Mouse (Mus musculus): ENCODE data around the gene Bscl2. TPM values are rescaled to one million over a fixed set of nuclear protein-coding genes. Genes with fewer than 3 reads are reported as not detected.
"Not testable (repeated sequence)": the region's sequence is repeated elsewhere in the genome, so short reads cannot be mapped to it uniquely, and the experiment has no call there.

Gene Bscl2
- total RNA-seq, 1 experiment from 2014 or later, result 15.8 TPM

DNA sequence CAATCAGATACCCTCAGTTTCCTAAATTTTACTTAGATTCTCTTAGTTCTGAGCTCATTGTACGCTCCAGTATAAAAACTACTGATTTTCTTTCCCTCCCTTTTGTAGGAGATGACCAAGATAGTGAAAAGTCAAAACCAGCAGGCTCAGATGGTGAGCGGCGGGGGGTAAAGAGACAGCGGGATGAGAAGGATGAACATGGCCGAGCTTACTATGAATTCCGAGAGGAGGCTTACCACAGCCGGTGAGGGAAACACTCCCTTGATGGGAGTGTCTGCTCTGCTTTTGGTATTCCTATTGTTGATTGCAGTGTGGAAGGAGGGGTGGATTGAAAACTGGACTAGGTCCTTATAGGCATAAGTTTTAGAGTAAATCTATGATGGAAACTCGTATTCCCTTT is 14.6 kb upstream of the Bscl2 start:
- ATAC-seq (ENCODE audit: extremely low read depth, insufficient number of reproducible peaks, low FRiP score, poor library complexity, severe bottlenecking), result no peak

DNA sequence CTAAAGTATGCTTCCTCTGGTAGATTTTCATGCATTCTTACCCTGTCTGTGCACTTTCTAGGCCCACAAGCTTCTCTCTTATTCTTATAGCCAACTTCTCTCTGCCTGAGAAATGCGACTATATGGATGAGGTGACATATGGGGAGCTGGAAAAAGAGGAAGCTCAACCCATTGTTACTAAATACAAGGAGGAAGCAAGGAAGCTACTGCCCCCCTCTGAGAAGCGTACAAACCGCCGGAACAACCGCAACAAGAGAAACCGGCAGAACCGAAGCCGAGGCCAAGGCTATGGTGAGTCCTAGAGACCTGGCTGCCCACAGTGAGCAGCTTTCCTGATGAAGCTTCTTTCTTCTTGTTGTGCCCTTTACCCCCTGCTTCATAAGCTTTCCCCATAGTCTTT is 7.6 kb upstream of the Bscl2 start, which contains the start of gene AC129217.1:
Gene AC129217.1 (plus strand): TSS at position 114 of the 400 bp plus-strand sequence.
- peak; percentile 53; the same call in 1 of the 2 replicates for ATAC-seq (ENCODE audit: extremely low read depth, insufficient number of reproducible peaks, low FRiP score, poor library complexity, severe bottlenecking)

DNA sequence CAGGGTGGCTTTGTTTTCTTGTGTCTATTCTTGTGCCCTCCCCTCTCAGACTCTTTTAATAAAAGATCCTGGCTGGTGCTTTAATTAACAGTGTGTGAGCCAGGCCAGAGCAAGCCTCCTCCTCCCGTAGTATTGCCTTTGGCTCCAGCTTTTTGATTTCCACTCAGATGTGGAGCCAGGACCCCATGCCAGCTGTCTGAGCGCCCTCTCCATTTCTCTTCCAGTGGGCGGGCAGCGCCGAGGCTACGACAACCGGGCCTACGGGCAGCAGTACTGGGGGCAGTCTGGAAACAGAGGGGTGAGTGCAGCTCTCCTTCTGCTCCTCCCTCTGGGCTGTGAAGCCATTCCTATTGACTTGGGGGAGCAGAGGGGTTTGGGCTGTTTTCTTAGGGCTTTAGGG is 6.6 kb upstream of the Bscl2 start:
- ATAC-seq (ENCODE audit: extremely low read depth, insufficient number of reproducible peaks, low FRiP score, poor library complexity, severe bottlenecking), result no peak

DNA sequence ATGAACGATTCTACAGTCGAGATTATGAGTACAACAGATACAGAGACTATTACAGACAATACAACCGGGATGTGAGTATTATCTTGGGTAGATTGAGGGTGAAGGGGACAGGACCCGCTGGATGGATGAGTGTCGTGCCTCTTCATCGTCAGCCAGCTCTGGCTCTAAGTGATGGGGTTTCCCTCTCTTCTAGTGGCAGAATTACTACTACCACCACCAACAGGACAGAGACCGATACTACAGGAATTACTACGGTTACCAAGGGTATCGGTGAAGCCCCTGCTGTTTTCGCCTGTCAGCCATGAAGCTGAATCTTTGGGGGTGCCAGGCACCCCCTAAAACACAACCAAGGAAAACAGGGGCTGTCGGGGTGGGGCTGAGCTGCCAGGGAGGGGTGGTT is 6.0 kb upstream of the Bscl2 start:
- ATAC-seq (ENCODE audit: extremely low read depth, insufficient number of reproducible peaks, low FRiP score, poor library complexity, severe bottlenecking), result no peak

DNA sequence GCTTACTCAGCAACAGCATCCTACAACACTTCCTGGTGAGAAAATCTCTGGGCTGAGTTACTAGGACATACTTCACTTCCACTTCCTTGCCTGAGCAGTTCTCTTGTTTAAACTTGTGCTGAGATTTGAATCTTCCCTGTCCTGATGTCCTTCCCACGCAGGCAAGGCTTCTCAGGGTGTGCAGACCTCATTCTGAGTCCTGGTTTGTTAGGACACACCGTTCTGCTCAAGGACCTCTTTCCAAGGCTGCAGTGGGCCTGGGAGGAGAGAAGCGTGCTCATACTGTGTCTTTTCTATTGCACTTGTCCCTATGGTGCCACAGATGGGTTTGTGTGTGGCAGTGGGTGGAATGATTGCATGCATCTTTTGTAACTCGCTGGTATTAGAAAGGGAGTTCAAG is 4.3 kb upstream of the Bscl2 start:
- ATAC-seq (ENCODE audit: extremely low read depth, insufficient number of reproducible peaks, low FRiP score, poor library complexity, severe bottlenecking), result no peak

DNA sequence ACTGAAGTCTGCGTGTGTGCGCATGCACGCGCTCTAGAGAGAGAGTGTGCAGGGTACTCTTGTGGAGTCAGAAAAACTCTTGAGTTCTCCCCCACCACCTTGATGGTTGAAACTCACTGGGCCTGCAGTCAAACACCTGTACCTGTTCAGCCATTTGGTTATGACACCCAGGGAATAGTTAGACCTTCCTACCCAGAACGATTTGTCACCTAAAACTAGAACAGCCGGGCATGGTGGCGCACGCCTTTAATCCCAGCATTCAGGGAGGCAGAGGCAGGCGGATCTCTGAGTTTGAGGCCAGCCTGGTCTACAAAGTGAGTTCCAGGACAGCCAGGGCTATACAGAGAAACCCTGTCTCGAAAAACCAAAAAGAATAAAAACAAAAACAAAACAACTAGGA is 940 bp upstream of the Bscl2 start:
- not testable (repeated sequence) for ATAC-seq (ENCODE audit: extremely low read depth, insufficient number of reproducible peaks, low FRiP score, poor library complexity, severe bottlenecking)

DNA sequence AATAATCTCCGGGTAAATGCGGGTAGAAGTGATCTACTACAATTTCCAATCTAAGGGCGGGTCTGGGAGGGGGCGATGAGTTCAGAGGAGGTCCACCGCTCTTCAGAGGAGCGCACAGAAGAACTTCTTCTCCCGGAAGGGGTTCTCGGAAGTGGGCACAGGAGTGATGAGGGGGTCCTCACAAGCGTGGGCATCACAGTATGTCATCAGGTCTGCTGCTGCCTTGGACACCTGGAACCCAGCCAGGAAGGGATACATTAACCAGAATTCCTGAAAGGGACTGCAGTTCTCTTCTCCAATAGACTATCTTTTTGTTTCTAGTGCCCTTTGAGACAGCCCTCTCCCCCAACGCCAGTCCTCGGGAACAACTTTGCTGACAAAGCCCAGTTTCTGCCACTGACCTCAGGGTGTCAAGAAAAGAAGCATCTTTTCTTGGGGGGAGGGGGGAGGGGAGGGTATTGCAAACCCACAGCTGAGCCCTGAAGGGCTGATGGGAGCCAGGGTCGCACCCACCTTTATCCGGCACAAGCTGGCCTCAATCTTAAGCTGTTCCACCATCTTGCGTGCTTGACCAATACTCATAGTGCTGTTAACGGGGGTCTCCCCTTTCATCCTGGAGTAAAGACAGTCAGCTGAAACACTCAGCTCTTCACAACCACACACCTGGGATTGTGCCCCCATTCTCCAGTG is 919 bp downstream of the Bscl2 start:
- no peak for ATAC-seq (ENCODE audit: extremely low read depth, insufficient number of reproducible peaks, low FRiP score, poor library complexity, severe bottlenecking)

DNA sequence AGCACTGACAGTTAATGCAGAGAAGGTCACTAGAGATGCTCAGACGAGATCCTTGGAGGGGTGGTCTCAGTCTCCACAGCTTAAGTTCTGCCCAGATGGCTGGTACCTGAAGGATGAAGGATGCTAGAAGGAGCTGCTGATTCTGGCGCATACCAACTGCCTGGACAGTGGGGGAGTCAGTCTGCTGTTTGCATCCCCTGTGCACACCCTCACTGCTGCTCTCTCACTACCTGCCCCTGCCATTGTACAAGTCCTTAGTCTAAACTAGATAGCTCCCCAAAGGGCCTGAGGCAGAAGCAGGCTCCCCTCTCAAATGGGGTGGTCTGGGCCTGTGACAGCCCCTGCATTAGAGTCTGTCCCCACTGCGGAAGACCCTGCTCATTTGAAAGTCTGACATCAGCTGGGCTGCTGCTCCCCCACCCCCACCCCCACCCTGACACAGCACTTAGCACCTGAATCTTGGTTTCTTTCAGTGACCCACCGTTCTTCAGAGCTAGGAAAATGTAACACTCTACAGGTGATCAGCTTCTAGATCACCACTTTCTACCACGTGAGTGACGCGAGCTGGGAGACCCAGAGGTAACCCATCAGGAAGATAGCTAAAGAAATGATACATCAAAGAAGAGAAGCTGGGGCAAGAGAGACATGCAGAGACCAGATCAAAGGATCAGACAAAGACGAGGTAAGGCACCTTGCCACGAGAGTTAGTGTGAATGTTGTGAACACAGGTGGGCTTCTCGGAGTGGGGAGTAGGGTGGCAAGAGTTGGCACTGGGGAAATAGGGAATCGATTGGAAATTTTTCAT is 2.0 kb downstream of the Bscl2 start, which contains the start of gene Gng3:
Gene Gng3 (minus strand): TSS at position 92 of the 805 bp plus-strand sequence.
- no peak for ATAC-seq (ENCODE audit: extremely low read depth, insufficient number of reproducible peaks, low FRiP score, poor library complexity, severe bottlenecking)

DNA sequence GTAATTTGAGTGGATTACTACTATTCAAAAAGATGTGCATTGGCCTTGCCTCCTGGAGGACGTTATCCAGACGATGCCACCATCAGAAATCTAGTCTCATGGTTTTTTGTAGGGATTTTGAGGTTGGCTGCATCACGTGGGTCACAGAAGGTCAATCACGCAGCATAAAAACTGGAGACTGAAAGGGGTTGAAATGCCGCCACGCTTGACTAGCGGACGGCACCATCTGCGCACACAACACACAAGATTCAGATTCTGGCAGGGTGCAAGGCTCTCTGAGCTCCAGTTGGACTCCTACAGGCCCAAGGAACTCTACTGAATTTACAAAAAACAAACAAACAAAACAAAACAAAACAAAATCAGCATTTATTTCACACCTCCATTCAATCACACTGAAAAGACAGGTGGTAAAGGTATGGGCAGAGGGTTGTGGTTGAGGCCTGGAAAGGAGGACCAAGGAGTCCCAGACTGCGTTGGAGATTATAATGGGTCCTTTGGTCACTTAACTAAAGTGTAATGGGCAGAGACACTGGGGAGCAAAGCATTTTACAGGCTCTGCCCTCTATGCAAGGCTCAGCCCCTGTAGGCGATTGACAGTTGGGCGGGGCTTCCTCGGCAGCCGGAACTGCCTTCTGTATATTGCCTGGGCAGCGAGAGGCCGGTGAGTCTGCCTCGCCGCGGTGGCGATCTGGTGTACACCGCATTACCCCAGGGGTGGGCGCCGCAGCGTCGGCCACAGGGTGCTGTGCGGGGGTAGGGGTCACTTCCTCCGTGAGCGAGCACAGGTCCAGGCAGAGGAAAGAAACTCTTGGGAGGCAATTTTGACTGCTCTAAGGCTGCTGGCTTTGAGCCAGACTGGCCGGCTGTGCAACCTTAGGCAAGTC is 2.9 kb downstream of the Bscl2 start:
- peak; percentile 48; the same call in 1 of the 2 replicates for ATAC-seq (ENCODE audit: extremely low read depth, insufficient number of reproducible peaks, low FRiP score, poor library complexity, severe bottlenecking)

DNA sequence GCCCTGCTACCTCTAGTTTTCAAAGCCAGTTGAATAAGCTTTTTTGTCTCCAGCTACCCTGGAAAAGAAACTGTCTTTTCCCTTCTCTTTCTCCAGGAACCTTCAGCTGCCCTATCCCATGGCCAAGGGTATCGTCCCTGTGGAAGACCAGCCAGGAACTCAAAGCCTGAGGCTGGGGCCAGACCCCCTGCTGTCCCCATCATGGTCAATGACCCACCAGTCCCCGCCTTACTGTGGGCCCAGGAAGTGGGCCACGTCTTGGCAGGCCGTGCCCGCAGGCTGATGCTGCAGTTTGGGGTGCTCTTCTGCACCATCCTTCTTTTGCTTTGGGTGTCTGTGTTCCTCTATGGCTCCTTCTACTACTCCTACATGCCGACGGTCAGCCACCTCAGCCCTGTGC is 3.7 kb downstream of the Bscl2 start:
- no peak for ATAC-seq (ENCODE audit: extremely low read depth, insufficient number of reproducible peaks, low FRiP score, poor library complexity, severe bottlenecking)

DNA sequence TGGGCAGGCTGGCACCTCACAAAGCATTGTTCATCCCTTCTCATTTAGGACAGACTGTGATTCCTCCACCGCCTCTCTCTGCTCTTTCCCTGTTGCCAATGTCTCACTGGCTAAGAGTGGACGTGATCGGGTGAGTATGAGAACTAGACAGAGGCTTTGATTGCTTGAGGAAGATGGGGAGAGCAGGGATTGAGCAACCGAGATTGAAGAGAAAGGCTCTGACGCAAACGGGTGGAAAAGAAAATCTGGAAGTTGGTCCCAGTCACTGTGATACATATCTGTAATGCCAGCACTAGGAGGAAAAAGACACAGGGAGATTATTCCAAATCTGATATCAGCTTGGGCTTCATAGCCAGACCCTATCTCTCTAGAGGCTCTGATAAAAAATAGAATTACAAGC is 5.7 kb downstream of the Bscl2 start:
- no peak for ATAC-seq (ENCODE audit: extremely low read depth, insufficient number of reproducible peaks, low FRiP score, poor library complexity, severe bottlenecking)

DNA sequence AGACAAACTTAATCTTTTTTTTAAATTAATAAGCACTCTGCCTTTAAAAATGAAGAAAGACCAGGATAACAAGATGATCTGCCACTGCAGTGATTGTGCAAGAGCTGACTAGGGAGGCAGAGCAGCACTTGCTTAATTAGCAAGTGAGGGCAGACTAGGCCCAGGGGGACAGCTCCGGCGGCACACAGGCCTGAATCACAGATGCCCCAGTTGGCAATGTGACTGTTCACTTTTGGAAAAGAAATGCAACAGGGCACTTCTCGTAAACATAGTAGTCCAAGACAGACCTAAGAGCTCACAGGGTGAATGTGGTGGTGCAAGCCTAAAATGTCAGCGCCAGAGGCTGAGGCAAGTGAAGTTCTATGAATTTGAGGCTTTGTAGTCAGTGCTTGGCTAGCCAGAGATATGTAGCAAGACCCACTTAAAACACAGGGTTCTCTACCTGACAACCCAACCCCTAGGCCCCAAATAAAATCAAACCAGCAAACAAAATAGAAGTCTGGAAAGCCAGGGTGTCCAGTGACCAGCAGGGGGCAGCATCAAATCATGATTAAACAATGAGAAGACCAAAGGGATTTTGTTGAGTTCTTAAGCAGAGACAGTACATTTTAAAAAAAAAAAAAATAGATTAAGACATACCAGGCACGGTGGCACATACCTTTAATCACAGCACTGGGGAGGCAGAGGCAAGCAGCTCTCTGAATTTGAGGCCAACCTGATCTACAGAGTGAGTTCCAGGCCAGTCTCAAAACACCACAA is 7.3 kb downstream of the Bscl2 start:
- peak; percentile 51; the same call in 1 of the 2 replicates for ATAC-seq (ENCODE audit: extremely low read depth, insufficient number of reproducible peaks, low FRiP score, poor library complexity, severe bottlenecking)

DNA sequence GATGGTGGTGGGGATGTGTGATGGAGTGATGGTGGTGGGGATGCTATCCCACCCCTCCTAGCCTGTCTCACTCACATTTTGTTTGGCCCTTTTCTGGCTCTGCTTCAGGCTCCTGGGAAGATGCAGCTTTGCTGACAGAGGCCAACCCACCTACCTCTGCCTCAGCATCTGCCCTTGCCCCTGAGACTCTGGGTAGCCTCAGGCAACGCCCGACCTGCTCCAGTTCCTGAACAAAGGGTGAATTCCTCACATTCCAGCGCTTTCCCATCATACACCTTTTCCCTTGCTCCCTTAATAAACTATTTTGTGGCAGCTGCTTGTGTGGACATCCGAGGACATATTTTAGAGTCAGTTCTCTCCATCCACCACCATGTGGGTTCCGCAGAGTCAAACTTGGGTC is 11.1 kb downstream of the Bscl2 start:
- ATAC-seq (ENCODE audit: extremely low read depth, insufficient number of reproducible peaks, low FRiP score, poor library complexity, severe bottlenecking), result no peak

DNA sequence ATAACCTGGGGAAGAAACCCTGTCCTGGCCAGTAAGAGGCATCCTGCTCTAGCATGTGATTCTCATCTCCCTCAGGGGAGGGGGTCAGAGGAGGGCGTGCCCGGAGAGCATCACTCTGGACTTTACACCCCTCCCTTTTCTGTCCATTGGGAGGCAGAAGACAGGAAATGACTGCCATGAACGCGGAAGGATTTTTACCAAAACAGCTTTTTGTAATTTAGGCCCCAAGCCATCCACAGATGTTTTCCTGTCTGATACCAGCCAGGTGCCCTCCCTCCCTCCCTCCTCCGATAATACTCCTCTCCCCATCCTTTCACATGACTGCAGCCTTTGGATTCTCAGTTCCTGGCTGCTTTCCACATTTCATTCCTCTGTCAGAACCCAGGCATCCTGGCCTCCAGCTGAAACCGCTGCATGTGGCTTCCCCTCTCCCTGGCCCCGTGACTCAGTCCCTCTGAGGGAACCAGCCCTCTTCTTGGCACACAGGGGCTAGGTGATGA is 13.2 kb downstream of the Bscl2 start, which contains the start of gene Lrrn4cl:
Gene Lrrn4cl (plus strand): TSS at position 367 of the 500 bp plus-strand sequence.
- ATAC-seq (ENCODE audit: extremely low read depth, insufficient number of reproducible peaks, low FRiP score, poor library complexity, severe bottlenecking), result no peak

DNA sequence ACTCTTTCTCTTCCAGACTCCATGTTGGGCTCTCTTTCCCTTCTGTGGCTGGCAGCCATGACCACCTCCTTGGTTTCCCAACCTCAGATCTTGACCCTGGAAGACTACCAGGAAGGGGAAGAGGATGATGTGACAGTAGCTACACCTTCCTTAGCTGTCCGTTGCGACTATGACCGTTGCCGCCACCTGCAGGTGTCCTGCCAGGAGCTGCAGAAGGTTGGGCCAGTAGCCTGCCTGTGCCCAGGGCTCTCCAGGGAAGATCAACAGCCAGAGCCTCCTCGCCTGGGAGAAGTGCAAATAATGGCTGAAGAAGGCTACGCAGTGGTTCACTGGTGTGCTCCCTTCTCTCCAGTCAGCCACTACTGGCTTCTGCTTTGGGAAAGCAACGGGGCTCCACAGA is 14.4 kb downstream of the Bscl2 start:
- ATAC-seq (ENCODE audit: extremely low read depth, insufficient number of reproducible peaks, low FRiP score, poor library complexity, severe bottlenecking), result no peak

DNA sequence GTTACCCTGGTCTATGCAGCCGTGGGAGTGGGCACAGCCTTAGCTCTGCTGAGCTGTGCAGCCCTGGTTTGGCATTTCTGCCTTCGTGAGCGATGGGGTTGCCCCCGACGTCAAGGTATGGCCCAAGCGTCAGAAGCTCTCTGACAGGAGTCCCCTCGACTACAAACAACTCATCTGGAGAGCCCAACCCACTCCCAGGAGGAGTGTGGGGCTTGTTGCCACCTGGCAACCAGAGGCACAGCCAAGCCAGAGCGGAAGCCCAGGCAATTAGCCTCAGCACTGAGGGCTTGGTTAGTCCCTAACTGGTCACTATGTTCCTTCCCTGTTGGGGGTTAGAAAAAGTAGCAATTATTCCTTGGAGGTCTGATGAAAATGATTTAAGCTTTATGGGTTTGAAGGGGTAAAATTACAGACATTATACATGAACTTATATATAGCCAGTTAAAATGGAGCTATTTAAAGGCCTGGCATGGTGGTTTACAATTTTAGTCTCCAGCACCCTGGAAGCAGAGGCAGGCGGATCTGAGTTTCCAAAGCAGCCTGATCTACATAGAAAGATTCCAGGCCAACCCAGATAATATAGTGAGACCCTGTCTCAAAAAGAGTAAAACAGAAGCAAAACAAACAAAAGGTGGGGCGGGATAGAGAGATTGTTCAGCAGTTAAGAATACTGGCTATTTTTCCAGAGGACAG is 15.1 kb downstream of the Bscl2 start:
- ATAC-seq (ENCODE audit: extremely low read depth, insufficient number of reproducible peaks, low FRiP score, poor library complexity, severe bottlenecking), result no peak

DNA sequence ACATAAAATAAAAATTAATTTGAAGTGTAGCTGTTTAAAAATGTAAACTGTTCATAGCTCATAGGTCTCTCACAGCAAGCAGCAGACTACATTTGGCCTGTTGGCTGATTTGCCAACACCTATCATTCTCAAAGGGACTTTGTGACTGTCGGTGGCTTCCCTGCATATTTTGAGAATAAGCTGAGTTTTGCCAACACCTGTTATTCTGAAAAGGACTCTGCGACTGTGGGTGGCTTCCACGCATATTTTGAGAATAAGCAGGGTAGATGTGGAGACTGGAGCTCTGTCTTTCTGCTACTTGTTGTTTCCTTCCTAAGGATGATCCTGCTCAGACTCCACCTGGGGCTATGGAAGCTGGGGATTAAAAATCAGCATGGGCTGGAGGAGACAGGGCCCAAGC is 15.8 kb downstream of the Bscl2 start:
- ATAC-seq (ENCODE audit: extremely low read depth, insufficient number of reproducible peaks, low FRiP score, poor library complexity, severe bottlenecking), result no peak

DNA sequence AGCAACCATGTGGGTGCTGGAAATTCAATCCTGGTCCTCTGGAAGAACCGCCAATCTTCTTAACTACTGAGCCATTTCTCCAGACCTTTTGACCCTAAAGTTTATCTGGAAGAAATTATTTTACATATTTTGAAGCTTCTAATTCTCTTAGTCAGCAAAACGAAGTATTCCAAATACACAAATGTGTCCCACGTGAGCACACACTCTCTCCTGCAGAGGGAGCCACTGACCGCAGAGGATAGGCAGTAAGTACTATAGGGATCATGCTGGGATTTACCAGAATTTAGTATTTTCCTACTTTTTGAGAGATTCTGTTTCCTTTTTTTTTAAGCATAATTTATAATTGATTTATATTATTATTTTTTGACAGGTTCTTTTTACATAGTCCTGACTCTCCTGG is 20.4 kb downstream of the Bscl2 start:
- no peak for ATAC-seq (ENCODE audit: extremely low read depth, insufficient number of reproducible peaks, low FRiP score, poor library complexity, severe bottlenecking)

Measured in neutrophil, adult 5-6 weeks (primary cell).